Mouse (Mus musculus): ENCODE data around the gene Tex101. TPM values are rescaled to one million over a fixed set of nuclear protein-coding genes. Genes with fewer than 3 reads are reported as not detected.
"Not testable (repeated sequence)": the region's sequence is repeated elsewhere in the genome, so short reads cannot be mapped to it uniquely, and the experiment has no call there.

Gene Tex101
- not detected for polyA plus RNA-seq (2017; shearing (Covaris generic))

GRCm38 (mm10) chr7:24676575-24676974 lies at the start of gene Tex101:
Gene Tex101 (minus strand): TSS chr7:24676675.
- ATAC-seq = no peak

- no peak for ATAC-seq
These were observed 38.6 kb upstream of the Tex101 start for GRCm38 (mm10) chr7:24715039-24715438.

GRCm38 (mm10) chr7:24708832-24709292 lies 32.4 kb upstream of the Tex101 start, which contains the start of gene BC049730:
Gene BC049730 (plus strand): TSS chr7:24709242.
- no peak for ATAC-seq

- ATAC-seq = not testable (repeated sequence)
These were observed 26.4 kb upstream of the Tex101 start for GRCm38 (mm10) chr7:24702841-24703240.

- not testable (repeated sequence) for ATAC-seq
These were observed 21.4 kb upstream of the Tex101 start for GRCm38 (mm10) chr7:24697891-24698290.

- not testable (repeated sequence) for ATAC-seq
These were observed 16.2 kb upstream of the Tex101 start for GRCm38 (mm10) chr7:24692693-24693092.

- not testable (repeated sequence) for ATAC-seq
These were observed 11.0 kb upstream of the Tex101 start for GRCm38 (mm10) chr7:24687519-24687918.

GRCm38 (mm10) chr7:24684121-24684520 lies 7.6 kb upstream of the Tex101 start:
- ATAC-seq = not testable (repeated sequence)

- ATAC-seq = no peak
These were observed 4.5 kb downstream of the Tex101 start for GRCm38 (mm10) chr7:24671944-24672439.

- ATAC-seq = no peak
These were observed 11.5 kb downstream of the Tex101 start for GRCm38 (mm10) chr7:24664959-24665358.

- ATAC-seq = no peak
These were observed 12.2 kb downstream of the Tex101 start for GRCm38 (mm10) chr7:24664301-24664700.

GRCm38 (mm10) chr7:24662575-24662974 lies 13.9 kb downstream of the Tex101 start:
- peak; percentile 82 for ATAC-seq

GRCm38 (mm10) chr7:24661118-24661904 lies 15.2 kb downstream of the Tex101 start:
- ATAC-seq = peak; percentile 82

GRCm38 (mm10) chr7:24659737-24660357 lies 16.6 kb downstream of the Tex101 start:
- no peak for ATAC-seq

GRCm38 (mm10) chr7:24653681-24654080 lies 22.8 kb downstream of the Tex101 start:
- peak; percentile 69 for ATAC-seq

GRCm38 (mm10) chr7:24646486-24646885 lies 30.0 kb downstream of the Tex101 start:
- ATAC-seq = no peak

GRCm38 (mm10) chr7:24644996-24645395 lies 31.5 kb downstream of the Tex101 start:
- peak; percentile 92 for ATAC-seq

GRCm38 (mm10) chr7:24644492-24644891 lies 32.0 kb downstream of the Tex101 start:
- peak; percentile 44 for ATAC-seq

- no peak for ATAC-seq
These were observed 34.0 kb downstream of the Tex101 start for GRCm38 (mm10) chr7:24642491-24642890.

GRCm38 (mm10) chr7:24640450-24640849 lies 36.0 kb downstream of the Tex101 start:
- ATAC-seq = no peak

GRCm38 (mm10) chr7:24638026-24638856 lies 38.2 kb downstream of the Tex101 start:
- ATAC-seq = peak; percentile 75

GRCm38 (mm10) chr7:24637046-24637445 lies 39.4 kb downstream of the Tex101 start:
- no peak for ATAC-seq

GRCm38 (mm10) chr7:24636264-24636663 lies 40.2 kb downstream of the Tex101 start, which contains the start of gene Lypd3:
Gene Lypd3 (plus strand): TSS chr7:24636550.
- no peak for ATAC-seq
